ENCODE assay signal across 16 mouse cellular contexts in genomic region chr5:91366925-91367324, GRCm38 (mm10). TPM values are rescaled to one million over a fixed set of nuclear protein-coding genes. Genes with fewer than 3 reads are reported as not detected.
DNase-seq lines count a peak whose midpoint lies in the region; ATAC-seq and TF ChIP-seq lines count a peak whose summit lies in the region.
"Had no signal": no experiment of that assay in that cellular context is flagged by ENCODE, and none has a peak within 500 bp of the region (broad histone marks: within the 10 kb centered on the region; RNA-seq: fewer than 3 reads in every experiment).

No protein-coding gene starts in this region.

- no peaks in the 10 kb centered on the region for H3K27me3 ChIP-seq in midbrain, embryonic 15.5 days (replicated peaks)
- no peaks in the 10 kb centered on the region for H3K27me3 ChIP-seq in midbrain, embryonic 10.5 days (ENCODE audit: low read depth, poor library complexity, severe bottlenecking)
- H3K27me3 ChIP-seq in kidney, embryonic 16.5 days (ENCODE audit: insufficient read depth, low read length), result no peaks in the 10 kb centered on the region
- H3K27me3 ChIP-seq: neural tube, embryonic 15.5 days had no signal

- DNase-seq in frontal cortex, postnatal 36 days (ENCODE audit: low spot score in 2 of 2), result peak; percentile 14 to 15
- DNase-seq in frontal cortex, postnatal 25 days (ENCODE audit: low spot score in 2 of 2), result no peak
- DNase-seq in midbrain, embryonic 10.5 days (ENCODE audit: low spot score), result no peak
- DNase-seq in brain, embryonic 14.5 days (ENCODE audit: low read depth), result peak; percentile 32
- peak; percentile 83 to 91 for DNase-seq in cerebellum, postnatal 14 days
- DNase-seq in thymus, postnatal 14 days, result no peak
- DNase-seq: kidney, postnatal 25 days; layer of hippocampus, postnatal 36 days; lung, embryonic 14.5 days; thymus, adult 2 months had no signal

- H3K27ac ChIP-seq in midbrain, embryonic 15.5 days, result no peak overlapping the region
- H3K27ac ChIP-seq in midbrain, embryonic 10.5 days (replicated peaks), result no peak overlapping the region
- H3K27ac ChIP-seq in kidney, embryonic 16.5 days (ENCODE audit: low read length), result no peak overlapping the region
- H3K27ac ChIP-seq: heart, adult 2 months; neural tube, embryonic 15.5 days had no signal

- no peak for TF ChIP-seq POLR2A in brain, embryonic 14.5 days (IDR thresholded peaks at IDR 0.05; ENCODE audit: borderline replicate concordance, extremely low read depth, insufficient read depth, insufficient read length, poor library complexity, severe bottlenecking)

- 80% methylated on average over 10 of the region's 10 CpGs for WGBS in midbrain, embryonic 15.5 days
- WGBS in midbrain, embryonic 10.5 days, result 93% methylated on average over 10 of the region's 10 CpGs
- WGBS in kidney, embryonic 16.5 days, result 80% methylated on average over 10 of the region's 10 CpGs

- H3K9ac ChIP-seq in midbrain, embryonic 15.5 days, result no peak overlapping the region
- no peak overlapping the region for H3K9ac ChIP-seq in kidney, embryonic 16.5 days (replicated peaks; ENCODE audit: low read length)
- H3K9ac ChIP-seq: lung, embryonic 14.5 days; neural tube, embryonic 15.5 days had no signal

- 0 out of 2 replicates have a peak, but pooled peaks have one; percentile 28 for ATAC-seq in midbrain, embryonic 15.5 days (replicated peaks)
- no peak for ATAC-seq in kidney, embryonic 16.5 days (ENCODE audit: low FRiP score, low TSS enrichment)
- ATAC-seq: intestine, embryonic 16.5 days had no signal

- no peak for TF ChIP-seq CTCF in brain, embryonic 14.5 days (IDR thresholded peaks at IDR 0.05; ENCODE audit: borderline replicate concordance, extremely low read depth, insufficient read depth, insufficient read length)

- no peaks in the 10 kb centered on the region for H3K9me3 ChIP-seq in midbrain, embryonic 15.5 days
- H3K9me3 ChIP-seq in midbrain, embryonic 10.5 days (replicated peaks), result no peaks in the 10 kb centered on the region
- no peaks in the 10 kb centered on the region for H3K9me3 ChIP-seq in kidney, embryonic 16.5 days (ENCODE audit: low read length)
- H3K9me3 ChIP-seq: G1E; neural tube, embryonic 15.5 days had no signal

- no peaks in the 10 kb centered on the region for H3K4me1 ChIP-seq in midbrain, embryonic 15.5 days
- no peaks in the 10 kb centered on the region for H3K4me1 ChIP-seq in midbrain, embryonic 10.5 days
- no peaks in the 10 kb centered on the region for H3K4me1 ChIP-seq in kidney, embryonic 16.5 days (ENCODE audit: insufficient read depth, low read length)
- H3K4me1 ChIP-seq: neural tube, embryonic 15.5 days had no signal

- no peaks in the 10 kb centered on the region for H3K36me3 ChIP-seq in midbrain, embryonic 15.5 days (replicated peaks)
- H3K36me3 ChIP-seq in midbrain, embryonic 10.5 days, result no peaks in the 10 kb centered on the region
- H3K36me3 ChIP-seq in kidney, embryonic 16.5 days (ENCODE audit: insufficient read depth, low read length), result no peaks in the 10 kb centered on the region
- H3K36me3 ChIP-seq: G1E; neural tube, embryonic 15.5 days had no signal

- H3K4me2 ChIP-seq in midbrain, embryonic 15.5 days, result no peak overlapping the region
- H3K4me2 ChIP-seq in kidney, embryonic 16.5 days (replicated peaks; ENCODE audit: low read depth, low read length), result no peak overlapping the region
- H3K4me2 ChIP-seq: lung, embryonic 14.5 days; neural tube, embryonic 15.5 days had no signal

- no peak overlapping the region for H3K4me3 ChIP-seq in midbrain, embryonic 15.5 days
- no peak overlapping the region for H3K4me3 ChIP-seq in midbrain, embryonic 10.5 days
- H3K4me3 ChIP-seq in kidney, embryonic 16.5 days (ENCODE audit: low read length), result no peak overlapping the region
- H3K4me3 ChIP-seq: heart, adult 2 months; neural tube, embryonic 15.5 days had no signal

RNA-seq across cellular contexts. Expression of gene Btc, which starts 35.9 kb away (rescaled TPM):
- 0.15 TPM in 1 of 2 replicates, not detected in the other for polyA plus RNA-seq in midbrain, embryonic 15.5 days (2015; fragmentation: Nextera tagmentation; extraction: Ambion mirVana)
- polyA plus RNA-seq in midbrain, embryonic 10.5 days (2016; fragmentation: Nextera tagmentation; extraction: Ambion mirVana), result 0.09 TPM in 1 of 2 replicates, not detected in the other
- 0.05 and 0.14 TPM in 2 replicates for polyA plus RNA-seq in brain, embryonic 14.5 days (2012; rRNA removed)
- polyA plus RNA-seq in kidney, embryonic 16.5 days (2015; fragmentation: Nextera tagmentation; extraction: Ambion mirVana), result 8.7 and 11.7 TPM in 2 replicates
- polyA plus RNA-seq: G1E had no signal

Comparison
In these comparisons a context has a peak if more than half of its experiments do, and no peak if none do; other contexts are left out.
1. DNase-seq: peak in frontal cortex, postnatal 36 days (2 of 2), brain, embryonic 14.5 days (single experiment) and cerebellum, postnatal 14 days (2 of 2); none in frontal cortex, postnatal 25 days (0 of 2), midbrain, embryonic 10.5 days (single experiment) and thymus, postnatal 14 days (single experiment).